Mouse (Mus musculus): ENCODE measurements at regions not wholly inside any gene's neighbourhood (a gene's known extent, or its start where the extent isn't known, plus 50 kb on each side); places are given as distances from the start of the nearest gene placed in this dataset.
"Not testable (repeated sequence)": the region's sequence is repeated elsewhere in the genome, so short reads cannot be mapped to it uniquely, and the experiment has no call there.

- DNase-seq = no peak
These were observed 56.9 kb upstream of the Prdm9 start for GRCm38 (mm10) chr17:15620746-15621694.

DNA sequence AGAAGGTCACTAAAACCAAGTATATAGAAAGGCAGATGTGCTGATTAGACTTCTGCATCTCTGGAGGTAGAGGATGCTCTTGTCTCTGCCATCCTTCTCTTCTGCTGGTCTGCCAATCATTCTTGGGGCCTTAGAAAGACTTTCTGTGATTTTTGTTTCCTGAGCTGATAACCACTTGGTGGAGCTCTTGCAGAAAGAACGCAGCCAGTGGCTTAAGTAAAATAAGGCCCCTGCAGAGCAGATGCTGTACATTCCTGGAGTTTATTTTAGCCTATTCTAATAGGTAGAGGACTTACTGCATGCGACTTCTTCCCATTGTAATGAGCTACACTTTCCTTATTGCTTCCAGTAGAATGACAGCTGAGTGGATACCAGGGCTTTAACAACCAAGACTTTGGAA, 58.8 kb upstream of the Prdm9 start:
- DNase-seq = peak; percentile 45

- no peak for DNase-seq
These were observed 66.6 kb upstream of the Prdm9 start for GRCm38 (mm10) chr17:15630792-15631191.

DNA sequence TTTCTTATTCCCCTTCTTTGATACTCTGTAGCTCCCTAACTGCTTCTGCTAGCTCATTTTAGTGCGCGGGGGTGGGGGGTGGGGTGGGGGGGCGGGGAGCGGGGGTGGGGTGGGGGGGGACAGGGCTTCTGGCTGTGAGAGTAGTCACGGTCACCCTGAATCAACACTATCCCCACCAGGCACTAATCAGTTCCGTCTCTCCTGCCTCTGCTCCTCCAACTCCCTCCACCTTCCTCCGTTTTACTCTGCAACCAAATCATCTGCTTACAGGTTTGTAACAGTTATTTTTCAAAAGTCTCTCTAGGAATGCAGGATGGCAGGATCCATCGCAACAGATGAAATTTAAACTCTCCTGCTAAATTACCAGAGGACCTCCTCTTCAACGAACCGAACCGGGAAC, 67.5 kb upstream of the Prdm9 start:
- no peak for DNase-seq

GRCm38 (mm10) chr17:15632090-15632489, 67.9 kb upstream of the Prdm9 start:
- DNase-seq = no peak

DNA sequence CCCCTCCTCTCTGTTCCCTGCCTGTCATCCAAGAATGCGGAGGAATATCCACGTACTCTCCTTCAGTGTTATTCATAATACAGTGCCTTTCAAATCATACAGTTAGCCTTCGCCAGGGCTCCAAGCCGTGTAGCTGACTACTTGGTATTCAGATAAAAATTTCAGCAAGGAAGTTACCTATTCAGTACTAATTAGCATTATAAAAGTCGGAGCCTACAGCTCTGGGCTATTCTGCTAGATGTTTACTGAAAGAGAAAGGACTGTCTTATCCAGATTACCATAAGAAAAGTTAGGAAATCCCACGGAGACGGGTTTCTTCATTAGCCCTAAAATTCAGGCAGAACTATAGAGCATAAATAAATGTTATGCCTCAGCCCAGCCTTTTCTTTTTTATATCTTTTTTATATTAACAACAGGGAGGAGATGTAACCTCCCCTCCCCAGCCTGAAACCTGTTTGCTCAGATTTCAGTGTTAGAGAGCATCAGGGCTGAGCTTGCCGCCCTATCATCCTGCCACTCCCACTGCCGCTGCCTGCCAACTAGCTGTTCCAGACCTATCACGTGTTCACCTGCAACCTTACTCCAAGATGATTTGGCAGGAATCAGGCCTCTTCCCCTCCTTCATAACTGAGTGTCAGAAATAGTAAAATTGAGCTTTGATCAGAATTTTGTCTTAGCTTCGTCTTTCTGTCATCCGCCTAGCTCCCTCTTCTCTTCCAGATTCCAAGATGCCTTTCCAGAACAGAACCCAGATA, 65.5 kb upstream of the Chd1 start:
- not testable (repeated sequence) for DNase-seq

DNA sequence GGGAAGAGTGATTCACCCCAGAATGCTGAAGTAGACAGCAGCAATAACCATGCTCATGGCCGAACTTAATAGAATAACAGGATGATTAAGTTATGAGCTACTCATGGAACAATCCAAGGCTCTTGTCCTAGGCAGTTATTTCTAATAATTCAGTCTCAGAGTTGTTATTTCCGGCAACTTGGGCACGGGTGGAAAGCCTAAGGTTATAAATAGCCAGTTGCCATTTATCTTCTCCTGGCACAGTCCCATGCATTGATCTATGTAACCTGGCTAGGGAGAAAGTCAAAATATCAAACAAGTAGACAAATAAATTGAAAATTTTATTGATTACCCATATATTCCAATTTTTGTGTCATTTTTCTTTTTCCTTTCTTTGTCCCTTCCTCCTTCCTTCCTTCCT, 64.0 kb upstream of the Chd1 start:
- no peak for DNase-seq

DNA sequence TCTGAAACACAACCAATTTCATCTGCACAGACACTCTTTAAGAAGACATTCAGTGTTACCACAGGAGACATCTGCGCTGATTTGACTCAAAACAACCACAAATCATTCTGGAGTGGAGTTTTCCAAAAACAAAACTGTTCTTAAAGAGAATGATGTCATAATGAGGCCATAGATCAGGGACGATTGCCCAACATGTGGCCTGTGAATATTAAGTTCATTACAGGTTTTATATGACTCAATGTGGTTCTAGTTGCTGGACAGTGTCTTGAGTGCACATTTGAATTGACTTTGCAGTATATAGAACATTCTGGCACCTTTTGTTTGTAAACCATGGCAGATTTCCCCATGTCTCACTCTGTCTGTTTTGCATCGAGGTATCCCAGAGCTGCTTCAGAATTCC, 63.0 kb upstream of the Chd1 start:
- DNase-seq = no peak

GRCm38 (mm10) chr17:15646768-15647167, 58.0 kb upstream of the Chd1 start:
- no peak for DNase-seq

- no peak for DNase-seq
These were observed 54.6 kb upstream of the Chd1 start for GRCm38 (mm10) chr17:15650089-15650742.

- no peak for DNase-seq
These were observed 52.9 kb upstream of the Chd1 start for GRCm38 (mm10) chr17:15651869-15652268.
